Mouse (Mus musculus): ENCODE data around the gene Srl. TPM values are rescaled to one million over a fixed set of nuclear protein-coding genes. Genes with fewer than 3 reads are reported as not detected.

Srl gene
- total RNA-seq (2021) (100 to 1,000 TPM; 771 to 870 TPM), polyA plus RNA-seq (2012; rRNA removed) (276 and 575 TPM in 2 replicates)
- long read RNA-seq, full-length matches to known transcripts, result 328 of 1,769 reads
- long read RNA-seq, partial matches to known transcripts, result 36 of 1,769 reads
- long read RNA-seq, other reads (novel, unspliced or antisense), result 1,405 of 1,769 reads

GRCm38 (mm10) chr16:4541501-4542198 lies at the start of gene Srl:
Gene Srl (minus strand): TSS chr16:4541816.
- DNase-seq, result peak; percentile 100
- H3K4me3 ChIP-seq, result peak within 1 kb of the TSS; percentile 51
- peak within 1 kb of the TSS; percentile 60 for H3K9ac ChIP-seq (ENCODE audit: low read depth, low read length)
- peaks cover 2% of the 10 kb centered on the region for H3K4me1 ChIP-seq (ENCODE audit: control insufficient read depth, insufficient read depth, low read length)
- no peaks in the 10 kb centered on the region for H3K36me3 ChIP-seq (ENCODE audit: control insufficient read depth, insufficient read depth, low read length)
- under 1% methylated on average over 43 of the region's 43 CpGs for WGBS
- H3K27ac ChIP-seq, result peak within 1 kb of the TSS; percentile 56
- no peaks in the 10 kb centered on the region; the same call in 1 of the 2 replicates for H3K79me2 ChIP-seq (replicated peaks; ENCODE audit: control insufficient read depth, insufficient read depth, low read length)
- TF ChIP-seq CTCF (IDR thresholded peaks at IDR 0.05) (peak; percentile 97), POLR2A (IDR thresholded peaks at IDR 0.05; ENCODE audit: insufficient read depth, low read depth, low read length) (peak; percentile 64), EP300 (IDR thresholded peaks at IDR 0.05; ENCODE audit: insufficient read depth, low read depth, low read length) (peak; percentile 97)
- H3K27me3 ChIP-seq (ENCODE audit: control insufficient read depth, insufficient read depth, low read length), result no peaks in the 10 kb centered on the region
- intact Hi-C loops (cut with DNase I), result loop anchor here (1.0 to 5.0 kb wide), 3 partner anchors 52 to 225 kb away; partner anchors contain the start of gene Adcy9

- H3K4me3 ChIP-seq, result no peak overlapping the region
- H3K79me2 ChIP-seq (replicated peaks; ENCODE audit: control insufficient read depth, insufficient read depth, low read length), result no peaks in the 10 kb centered on the region
- intact Hi-C loops (cut with DNase I), result no loop called here
- H3K9ac ChIP-seq (ENCODE audit: low read depth, low read length), result no peak overlapping the region
- WGBS, result 98% methylated on average over 9 of the region's 9 CpGs
- H3K36me3 ChIP-seq (ENCODE audit: control insufficient read depth, insufficient read depth, low read length), result peaks cover 4% of the 10 kb centered on the region
- DNase-seq, result no peak
- TF ChIP-seq CTCF (IDR thresholded peaks at IDR 0.05), result no peak
- TF ChIP-seq EP300 (IDR thresholded peaks at IDR 0.05; ENCODE audit: insufficient read depth, low read depth, low read length), result no peak
- no peak for TF ChIP-seq POLR2A (IDR thresholded peaks at IDR 0.05; ENCODE audit: insufficient read depth, low read depth, low read length)
- no peak overlapping the region for H3K27ac ChIP-seq
- no peaks in the 10 kb centered on the region for H3K27me3 ChIP-seq (ENCODE audit: control insufficient read depth, insufficient read depth, low read length)
- peaks cover 15% of the 10 kb centered on the region for H3K4me1 ChIP-seq (ENCODE audit: control insufficient read depth, insufficient read depth, low read length)
These were observed 48.6 kb upstream of the Srl start for GRCm38 (mm10) chr16:4590236-4590635.

- peak; percentile 43 to 53 for DNase-seq
- no peaks in the 10 kb centered on the region for H3K27me3 ChIP-seq (ENCODE audit: control insufficient read depth, insufficient read depth, low read length)
- peaks cover 13% of the 10 kb centered on the region for H3K4me1 ChIP-seq (ENCODE audit: control insufficient read depth, insufficient read depth, low read length)
- TF ChIP-seq POLR2A (IDR thresholded peaks at IDR 0.05; ENCODE audit: insufficient read depth, low read depth, low read length), result no peak
- TF ChIP-seq CTCF (IDR thresholded peaks at IDR 0.05), result no peak
- no peak for TF ChIP-seq EP300 (IDR thresholded peaks at IDR 0.05; ENCODE audit: insufficient read depth, low read depth, low read length)
- no peaks in the 10 kb centered on the region for H3K79me2 ChIP-seq (replicated peaks; ENCODE audit: control insufficient read depth, insufficient read depth, low read length)
- peak overlapping the region; percentile 90 for H3K27ac ChIP-seq
- H3K9ac ChIP-seq (ENCODE audit: low read depth, low read length), result 0 out of 2 replicates have a peak overlapping the region, but pooled peaks have one; percentile 16
- H3K36me3 ChIP-seq (ENCODE audit: control insufficient read depth, insufficient read depth, low read length), result peaks cover 4% of the 10 kb centered on the region
- intact Hi-C loops (cut with DNase I), result loop anchor here (2.0 kb wide), 1 partner anchor 27 kb away; no protein-coding TSS in a partner anchor
- no peak overlapping the region for H3K4me3 ChIP-seq
- 42% methylated on average over 5 of the region's 5 CpGs for WGBS
These were observed 46.0 kb upstream of the Srl start for GRCm38 (mm10) chr16:4587516-4588210.

- Histone ChIP-seq H3K4me1 (ENCODE audit: control insufficient read depth, insufficient read depth, low read length) (peaks cover 13% of the 10 kb centered on the region), H3K27me3 (ENCODE audit: control insufficient read depth, insufficient read depth, low read length) (no peaks in the 10 kb centered on the region), H3K36me3 (ENCODE audit: control insufficient read depth, insufficient read depth, low read length) (peaks cover 4% of the 10 kb centered on the region; the same call in 1 of the 2 replicates), H3K4me3 (peak overlapping the region; percentile 61), H3K9ac (ENCODE audit: low read depth, low read length) (peak overlapping the region; percentile 68), H3K79me2 (replicated peaks; ENCODE audit: control insufficient read depth, insufficient read depth, low read length) (no peaks in the 10 kb centered on the region), H3K27ac (peak overlapping the region; percentile 90)
- TF ChIP-seq EP300 (IDR thresholded peaks at IDR 0.05; ENCODE audit: insufficient read depth, low read depth, low read length), result peak; percentile 48
- TF ChIP-seq POLR2A (IDR thresholded peaks at IDR 0.05; ENCODE audit: insufficient read depth, low read depth, low read length), result peak; percentile 73
- TF ChIP-seq CTCF (IDR thresholded peaks at IDR 0.05), result peak; percentile 38
- WGBS, result 1% methylated on average over 43 of the region's 43 CpGs
- DNase-seq, result peak; percentile 98 to 99
- intact Hi-C loops (cut with DNase I), result loop anchor here (1.0 to 2.0 kb wide), 2 partner anchors 8 to 26 kb away; partner anchors contain the start of gene Glis2
These were observed 45.0 kb upstream of the Srl start for GRCm38 (mm10) chr16:4586531-4587123.

- H3K27ac ChIP-seq, result peak overlapping the region; percentile 76
- H3K36me3 ChIP-seq (ENCODE audit: control insufficient read depth, insufficient read depth, low read length), result peaks cover 4% of the 10 kb centered on the region; the same call in 1 of the 2 replicates
- TF ChIP-seq EP300 (IDR thresholded peaks at IDR 0.05; ENCODE audit: insufficient read depth, low read depth, low read length), result no peak
- TF ChIP-seq CTCF (IDR thresholded peaks at IDR 0.05), result no peak
- no peak for TF ChIP-seq POLR2A (IDR thresholded peaks at IDR 0.05; ENCODE audit: insufficient read depth, low read depth, low read length)
- peak overlapping the region; percentile 61 for H3K4me3 ChIP-seq
- H3K4me1 ChIP-seq (ENCODE audit: control insufficient read depth, insufficient read depth, low read length), result peaks cover 13% of the 10 kb centered on the region
- 5% methylated on average over 14 of the region's 14 CpGs for WGBS
- DNase-seq, result no peak
- no peaks in the 10 kb centered on the region for H3K27me3 ChIP-seq (ENCODE audit: control insufficient read depth, insufficient read depth, low read length)
- no peaks in the 10 kb centered on the region for H3K79me2 ChIP-seq (replicated peaks; ENCODE audit: control insufficient read depth, insufficient read depth, low read length)
- intact Hi-C loops (cut with DNase I), result loop anchor here (1.0 to 2.0 kb wide), 2 partner anchors 8 to 25 kb away; partner anchors contain the start of gene Glis2
- H3K9ac ChIP-seq (ENCODE audit: low read depth, low read length), result peak overlapping the region; percentile 48
These were observed 44.3 kb upstream of the Srl start for GRCm38 (mm10) chr16:4585642-4586530.
